Mouse (Mus musculus) MN1 (cell line): Measurements from ENCODE around the gene Castor2.
A peak's percentile ranks its signal among the peaks of the same experiment; 100 is the strongest.

Experiments
- DNase-seq: peaks from one replicate; pipeline ENCODE4 v3.0.0-alpha.2; 2016; ENCODE audit warnings: low spot score

Castor2 gene

DNA sequence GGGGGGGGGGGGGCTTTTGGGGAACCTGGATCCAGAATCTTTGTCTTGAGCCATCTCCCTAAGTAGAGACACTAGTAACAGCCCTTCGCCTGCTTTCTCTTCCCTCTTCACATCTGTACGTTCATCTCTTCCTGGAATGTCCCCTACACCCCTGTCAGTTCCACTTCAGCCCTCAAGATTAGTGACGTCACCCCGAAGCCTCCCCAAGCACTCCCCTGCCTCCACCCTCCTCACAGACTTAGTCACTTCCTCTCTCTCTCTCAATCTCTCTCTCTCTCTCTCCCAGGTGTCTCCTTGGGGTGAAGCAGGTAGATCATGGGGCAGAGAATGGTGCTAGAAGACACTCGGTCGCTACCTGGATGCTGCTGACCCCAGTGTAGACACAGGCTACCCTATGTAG is 3.2 kb downstream of the Castor2 start:
- DNase-seq: no peak

DNA sequence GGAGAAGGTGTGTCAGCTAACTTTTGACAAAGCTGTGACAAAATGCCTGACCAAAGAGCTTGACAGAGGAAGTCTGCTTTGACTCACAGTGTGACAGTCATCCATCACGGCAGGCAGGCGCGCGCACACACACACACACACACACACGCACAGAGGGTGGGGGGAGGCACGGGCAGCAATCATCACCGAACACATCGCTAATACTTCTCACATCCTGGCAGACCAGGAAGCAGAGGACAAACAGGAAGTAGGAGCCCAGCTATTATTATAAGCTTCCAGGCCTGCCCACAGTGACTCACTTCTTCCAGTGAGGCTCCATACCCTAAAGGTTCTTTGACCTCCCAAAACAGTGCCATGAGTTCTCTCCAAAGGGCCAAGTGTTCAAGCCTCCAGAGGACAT is 6.3 kb downstream of the Castor2 start:
- no peak for DNase-seq

DNA sequence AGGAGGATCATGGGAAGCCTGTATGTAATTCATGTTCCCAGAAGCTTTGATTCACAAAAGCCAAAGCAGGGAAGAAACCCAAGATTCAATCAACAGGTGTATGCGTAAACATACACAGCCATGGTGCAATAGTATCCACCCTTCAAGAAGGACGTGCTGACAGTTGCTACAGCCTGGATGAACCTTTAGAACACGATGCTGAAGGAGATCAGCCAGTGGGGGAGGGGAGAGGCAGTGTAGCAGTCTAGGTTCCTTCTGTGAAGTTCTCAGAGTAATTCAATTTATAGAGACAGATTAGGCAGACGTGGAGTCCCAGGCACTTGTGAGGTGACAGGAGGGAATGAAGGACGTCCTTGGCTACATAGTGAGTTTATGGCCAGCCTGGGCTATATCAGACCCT is 15.5 kb downstream of the Castor2 start:
- DNase-seq: no peak

DNA sequence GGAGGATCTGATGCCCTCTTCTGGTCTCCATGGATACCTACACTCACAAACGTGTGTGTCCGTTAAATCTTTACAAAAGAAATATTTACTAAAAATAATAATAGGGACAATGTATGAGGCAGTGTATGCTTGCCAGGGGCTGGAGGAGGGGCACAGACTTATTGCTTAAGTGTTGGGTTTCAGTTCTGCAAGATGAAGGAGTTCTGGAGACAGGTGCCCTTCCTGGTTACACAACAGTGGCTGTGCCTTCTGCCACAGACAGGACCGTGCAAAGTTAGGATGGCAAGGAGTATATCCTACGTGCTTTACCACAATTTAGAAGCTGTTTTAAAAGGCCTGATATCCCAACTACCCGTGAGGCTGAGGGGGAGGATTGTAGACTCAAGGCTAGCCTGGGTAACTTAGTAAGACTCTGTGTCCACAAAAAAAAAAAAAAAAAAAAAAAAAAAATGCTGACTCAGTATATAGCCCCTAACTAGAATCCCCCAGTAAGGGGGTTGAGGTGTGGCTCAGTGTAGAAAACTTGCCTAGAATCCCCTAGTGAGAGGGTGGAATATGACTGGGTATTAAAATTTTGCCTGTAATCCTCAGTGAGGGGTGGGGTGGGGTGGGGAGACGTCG is 16.2 kb downstream of the Castor2 start:
- DNase-seq: no peak

DNA sequence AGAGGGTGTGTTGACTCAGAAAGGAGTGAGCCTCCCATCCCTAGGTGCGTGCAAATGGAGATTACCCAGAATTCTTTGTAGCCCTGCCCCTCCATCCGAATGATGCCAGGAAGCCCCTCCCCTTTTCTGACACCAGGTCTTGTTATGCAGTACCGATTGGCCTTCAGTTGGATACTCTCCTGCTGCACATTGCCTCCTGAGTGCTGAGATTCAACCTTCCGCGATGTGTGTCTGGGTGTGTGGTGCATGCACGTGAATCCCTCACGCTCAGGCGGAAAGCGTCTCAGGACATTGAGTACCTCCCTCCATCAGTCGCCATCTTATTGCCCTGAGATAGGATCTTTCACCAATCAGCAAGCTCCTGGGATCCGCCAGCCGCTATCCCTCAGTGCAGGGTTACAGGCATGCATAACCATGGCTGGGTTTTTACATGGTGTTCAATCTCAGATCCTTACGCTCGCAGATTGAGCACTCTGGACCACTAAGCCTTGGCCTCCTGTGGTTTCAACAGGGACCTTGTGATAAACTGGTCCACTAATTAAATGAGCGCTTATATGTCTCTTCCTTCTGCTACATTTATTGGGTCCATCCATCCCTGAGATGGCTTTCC is 19.4 kb downstream of the Castor2 start:
- DNase-seq: peak; percentile 89

DNA sequence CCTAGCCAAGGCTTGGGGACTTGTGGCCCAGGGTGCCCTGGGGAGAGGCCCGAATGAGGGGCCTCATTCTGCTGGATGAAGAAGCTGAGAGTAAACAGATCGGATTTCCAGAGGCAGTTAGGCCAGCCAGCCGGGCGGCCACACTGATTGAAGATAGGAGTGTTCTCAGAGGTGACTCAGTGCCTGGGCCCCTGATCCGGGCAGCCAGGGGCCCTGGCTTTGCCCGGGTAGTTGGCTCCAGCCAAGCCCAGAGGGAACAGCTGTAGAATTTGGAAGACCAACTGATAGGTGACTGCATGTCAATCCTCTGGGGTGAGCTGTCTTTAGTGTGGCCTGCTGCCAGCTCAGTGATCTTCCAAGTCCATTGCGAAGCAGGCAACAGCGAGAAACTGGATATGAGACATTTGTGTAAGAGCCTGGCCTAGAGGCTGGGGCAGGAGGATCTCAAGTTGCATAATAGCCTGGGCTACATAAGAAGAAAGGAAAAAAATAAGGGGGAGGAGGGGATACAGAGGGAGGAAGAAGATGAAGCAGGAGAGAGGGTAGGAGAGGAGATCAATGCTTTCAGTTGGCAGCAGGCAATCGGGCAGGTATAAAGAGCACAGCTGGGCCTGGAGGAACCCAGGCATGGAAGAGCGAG is 20.1 kb downstream of the Castor2 start:
- DNase-seq: peak; percentile 75

DNA sequence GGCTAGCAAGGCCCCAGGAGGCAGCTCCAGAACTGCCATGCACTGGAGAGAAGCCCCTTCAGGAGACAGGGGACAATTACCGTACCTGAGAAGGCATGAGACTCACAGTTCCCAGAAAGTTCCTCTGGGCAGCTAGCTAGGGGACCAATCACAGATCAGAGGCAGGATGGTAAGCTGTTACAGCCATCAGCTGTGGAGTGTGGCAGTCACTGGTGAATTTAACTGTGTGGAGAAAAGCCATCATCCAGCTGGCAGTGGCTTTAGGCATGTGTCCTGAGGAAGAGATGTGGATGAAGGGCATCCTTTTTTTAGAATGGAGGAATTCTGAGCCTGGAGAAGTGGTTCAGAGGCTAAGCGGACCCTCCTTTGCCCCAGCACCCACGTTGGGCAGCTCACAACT is 20.6 kb downstream of the Castor2 start:
- no peak for DNase-seq

DNA sequence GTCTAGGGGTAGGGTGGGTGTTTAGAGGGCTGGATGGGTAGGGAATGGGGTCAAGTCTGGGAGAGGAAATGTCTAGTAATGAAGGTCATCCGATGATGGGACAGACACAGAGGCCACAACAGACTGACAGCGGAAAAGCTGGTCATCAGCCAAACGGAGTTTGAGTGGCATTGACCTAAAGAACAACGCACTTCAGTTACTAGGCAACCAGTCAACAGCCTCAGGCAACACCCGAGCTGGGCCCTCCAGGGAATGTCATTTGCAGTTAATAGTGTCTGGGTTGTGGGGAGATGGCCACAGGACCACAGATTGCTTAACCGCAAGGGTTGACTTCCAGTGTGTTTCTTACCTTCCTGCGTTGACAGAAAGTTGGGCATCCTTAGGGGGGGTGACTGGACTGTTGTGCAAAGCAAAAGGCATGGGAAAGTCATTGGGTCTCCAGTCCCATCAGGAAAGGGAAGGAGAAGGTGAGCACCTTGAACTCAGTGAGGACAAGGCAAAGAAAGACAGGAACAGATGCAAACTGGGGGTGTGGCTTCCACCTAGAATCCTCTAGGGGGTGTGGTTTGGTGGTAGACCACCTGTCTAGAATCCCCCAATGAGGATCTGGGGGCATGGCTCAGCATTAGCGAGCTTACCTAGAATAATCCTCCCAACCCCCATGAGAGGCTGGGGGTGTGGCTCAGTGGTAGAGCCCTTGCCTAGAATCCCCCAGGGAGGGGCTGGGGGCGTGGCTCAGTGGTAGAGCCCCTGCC is 21.8 kb downstream of the Castor2 start:
- no peak for DNase-seq

DNA sequence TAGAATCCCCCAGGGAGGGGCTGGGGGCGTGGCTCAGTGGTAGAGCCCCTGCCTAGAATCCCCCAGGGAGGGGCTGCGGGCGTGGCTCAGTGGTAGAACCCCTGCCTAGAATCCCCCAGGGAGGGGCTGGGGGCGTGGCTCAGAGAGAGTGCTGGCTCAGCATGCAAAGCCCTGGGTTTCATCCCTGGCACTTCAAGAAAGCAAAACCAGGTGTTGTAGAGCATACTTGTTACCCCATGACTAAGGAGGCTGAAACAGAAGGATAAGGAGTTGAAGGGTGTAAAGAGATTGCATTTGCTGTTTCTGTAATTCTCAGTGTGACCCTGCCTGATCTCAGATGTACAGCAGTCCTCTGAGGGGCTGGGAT is 22.4 kb downstream of the Castor2 start:
- DNase-seq: no peak

DNA sequence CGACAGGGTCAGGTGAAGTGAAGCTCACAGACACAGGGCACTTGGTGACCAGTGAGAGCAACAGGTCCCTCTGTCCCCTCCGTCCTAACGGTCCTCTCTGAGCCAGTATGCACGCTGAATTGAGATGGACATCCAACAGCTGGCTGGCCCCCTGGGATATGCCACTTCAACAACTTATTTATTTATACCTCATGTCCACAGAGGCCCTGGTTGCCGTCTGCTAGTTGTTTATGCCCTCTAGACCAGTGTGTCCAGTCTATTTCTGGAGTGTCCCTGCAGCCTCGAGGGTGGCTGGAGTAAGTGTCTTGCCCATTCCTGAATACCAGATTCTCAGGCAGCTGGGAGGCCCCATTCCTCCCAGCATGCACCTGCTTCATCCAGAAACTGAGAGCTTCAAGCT is 24.3 kb downstream of the Castor2 start:
- DNase-seq: no peak

DNA sequence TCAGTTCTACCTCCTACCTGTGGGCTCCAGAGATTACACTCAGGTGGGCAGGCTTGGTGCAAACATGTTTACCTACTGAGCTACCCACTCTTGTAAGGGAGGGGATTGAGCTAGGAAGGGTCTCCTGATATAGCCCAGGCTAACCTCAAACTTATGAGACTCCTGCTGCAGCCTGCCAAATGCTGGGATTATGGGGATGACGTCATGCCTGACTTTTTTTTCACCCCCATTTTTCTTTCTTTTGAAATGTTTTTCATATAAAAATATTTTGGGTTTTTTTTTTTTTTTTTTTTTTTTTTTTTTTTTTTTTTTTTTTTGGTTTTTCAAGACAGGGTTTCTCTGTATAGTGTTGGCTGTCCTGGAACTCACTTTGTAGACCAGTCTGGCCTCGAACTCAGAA is 26.7 kb downstream of the Castor2 start:
- no peak for DNase-seq

DNA sequence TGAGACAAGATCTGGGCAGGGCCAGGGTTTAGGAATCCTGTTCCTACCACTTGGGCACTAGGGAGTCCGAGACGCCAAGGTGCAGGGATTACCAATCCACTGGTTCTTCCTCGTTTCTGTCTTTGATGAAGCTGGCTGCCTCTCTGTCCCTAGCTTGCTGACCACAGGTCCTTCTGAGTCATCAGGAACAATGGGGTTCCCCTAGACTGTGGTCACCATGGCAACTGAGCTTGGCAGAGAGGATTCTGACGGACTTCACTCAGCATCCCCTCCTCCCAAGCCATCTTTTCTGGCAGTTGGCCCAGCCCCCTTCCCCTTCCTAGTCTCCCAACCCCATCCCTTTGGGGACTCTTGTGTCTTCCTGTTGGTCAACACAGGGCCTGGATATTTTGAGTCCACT is 32.1 kb downstream of the Castor2 start:
- DNase-seq: peak; percentile 76

DNA sequence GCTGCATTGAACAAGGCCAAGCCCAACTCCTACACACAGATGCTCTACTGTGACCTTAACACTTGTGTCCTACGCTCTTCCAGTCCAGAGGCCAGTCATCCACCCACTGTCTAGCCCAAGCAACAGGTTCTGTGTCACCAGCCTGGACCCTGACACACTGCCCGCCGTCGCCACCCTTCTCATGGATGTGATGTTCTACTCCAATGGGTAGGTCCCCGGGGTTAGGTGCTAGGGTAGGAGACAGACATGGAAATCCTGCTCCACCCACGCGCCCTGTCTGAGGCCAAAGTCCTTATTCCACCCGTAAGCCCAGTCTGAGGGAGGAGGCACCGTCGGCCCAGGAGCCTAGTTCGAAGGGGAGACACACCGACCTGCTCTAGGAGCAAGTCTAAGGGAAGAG is 36.5 kb downstream of the Castor2 start:
- DNase-seq: no peak

DNA sequence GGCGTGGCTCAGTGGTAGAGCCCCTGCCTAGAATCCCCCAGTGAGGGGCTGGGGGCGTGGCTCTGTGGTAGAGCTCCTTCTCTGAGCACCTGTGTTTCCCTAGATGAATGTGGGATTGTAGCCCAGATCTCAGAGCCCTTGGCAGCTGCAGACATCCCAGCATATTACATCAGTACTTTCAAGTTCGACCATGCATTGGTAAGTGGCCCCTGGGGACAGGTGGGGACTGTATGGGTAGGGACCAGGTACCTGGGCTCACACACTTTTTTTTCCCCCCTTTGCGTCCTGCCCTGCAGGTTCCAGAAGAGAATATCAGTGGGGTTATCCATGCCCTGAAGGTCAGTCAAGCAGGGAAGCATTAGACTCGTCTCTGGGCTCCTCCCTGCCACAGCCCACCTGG is 38.4 kb downstream of the Castor2 start:
- DNase-seq: no peak

DNA sequence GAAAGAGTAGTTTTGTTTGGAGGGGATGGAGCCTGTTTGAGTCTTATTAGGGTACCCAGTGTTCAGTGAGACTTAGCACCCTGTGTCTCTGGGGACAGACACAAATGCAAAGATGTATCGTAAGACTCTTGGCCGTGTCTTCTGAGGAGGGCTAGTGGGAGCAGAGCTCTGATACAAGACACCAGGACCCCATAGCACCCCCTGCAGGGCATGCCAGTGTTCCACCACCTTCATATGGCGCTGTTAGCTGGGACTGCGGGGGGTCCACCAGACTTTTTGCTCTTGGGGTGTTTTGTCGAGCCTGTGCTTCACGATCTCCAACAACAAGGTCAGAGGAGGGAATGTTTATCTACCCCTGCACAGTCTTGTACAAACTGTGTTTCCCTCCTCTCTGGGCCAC is 39.9 kb downstream of the Castor2 start:
- no peak for DNase-seq

DNA sequence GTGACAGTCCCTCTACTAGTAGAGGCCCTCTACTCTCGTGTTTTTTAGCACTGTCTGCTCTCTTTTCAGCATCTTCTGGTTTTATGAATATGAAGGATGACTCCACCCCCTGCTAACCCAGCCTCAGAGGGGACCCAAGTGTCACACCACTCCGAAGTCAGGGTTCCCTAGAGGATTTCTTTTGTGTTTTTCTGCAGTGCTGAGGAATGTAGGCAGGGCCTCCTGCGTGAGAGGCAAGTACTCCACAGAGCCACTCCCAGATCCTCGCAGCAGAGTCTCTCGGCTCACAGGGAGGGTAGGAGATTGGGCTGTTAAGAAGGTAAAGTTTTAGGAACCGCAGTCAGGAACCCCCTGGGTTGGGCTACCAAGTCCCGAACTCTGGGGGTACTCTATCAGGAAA is 41.7 kb downstream of the Castor2 start:
- DNase-seq: no peak

DNA sequence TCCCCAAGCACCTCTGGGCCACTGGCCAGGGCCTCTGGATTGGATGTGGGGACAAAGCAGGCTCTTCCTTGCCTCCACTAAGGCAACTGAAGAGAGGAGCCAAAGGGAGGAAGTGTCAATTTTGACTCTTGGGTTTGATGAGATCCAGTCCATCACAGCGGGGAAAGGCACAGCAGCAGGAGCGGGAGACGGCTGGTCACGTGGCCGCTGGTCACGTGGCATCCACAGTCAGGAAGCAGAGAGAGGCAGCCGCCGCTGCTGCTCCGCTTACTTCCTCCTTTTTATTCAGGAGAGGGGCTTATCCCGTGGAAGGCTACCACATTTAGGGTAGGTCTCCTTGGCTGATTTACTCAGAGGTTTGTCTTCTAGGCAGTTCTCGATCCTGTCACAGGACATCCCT is 42.9 kb downstream of the Castor2 start:
- no peak for DNase-seq

DNA sequence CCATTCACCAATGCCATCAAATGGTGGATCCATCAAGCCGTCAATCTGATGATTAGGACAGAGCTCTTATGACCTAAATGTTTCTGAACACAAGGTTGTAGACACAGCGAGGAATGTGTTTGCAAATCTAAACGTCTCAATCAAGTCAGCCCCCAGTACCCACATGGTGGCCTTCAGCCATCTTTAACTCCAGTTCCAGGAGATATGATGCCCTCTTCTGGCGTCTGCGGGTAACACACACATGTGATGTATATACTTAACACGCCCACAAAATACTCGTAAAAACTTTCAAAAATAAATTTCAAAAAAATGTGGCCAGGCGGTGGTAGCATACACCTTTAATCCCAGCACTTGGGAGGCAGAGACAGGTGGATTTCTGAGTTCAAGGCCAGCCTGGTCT is 45.5 kb downstream of the Castor2 start:
- no peak for DNase-seq

DNA sequence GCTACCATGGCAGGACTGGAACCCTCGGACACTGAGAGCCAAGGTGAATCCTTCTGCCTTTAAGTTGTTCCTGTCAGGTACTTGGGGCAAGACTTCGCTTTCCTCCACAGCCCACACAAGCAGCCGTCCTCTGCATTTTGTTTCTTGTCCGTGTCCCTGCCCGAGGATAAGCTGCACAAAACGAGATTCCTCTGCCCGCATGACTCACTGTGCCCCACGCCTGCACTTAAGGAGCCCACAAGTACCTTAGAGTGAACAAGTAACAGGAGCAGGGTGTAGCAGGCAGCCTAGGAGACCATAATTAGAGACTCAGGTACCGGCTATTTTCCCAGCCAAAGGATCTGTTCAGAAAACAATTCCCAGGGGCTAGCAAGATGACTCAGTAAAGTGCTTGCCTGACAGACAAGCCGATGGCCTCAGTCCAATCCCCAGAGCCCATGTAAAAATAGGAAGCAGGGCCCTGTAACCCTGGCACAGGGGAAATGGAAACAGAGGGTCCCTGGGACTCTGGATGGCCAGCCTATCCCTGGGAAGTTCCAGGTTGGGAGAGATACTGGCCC is 47.8 kb downstream of the Castor2 start:
- DNase-seq: peak; percentile 67

DNA sequence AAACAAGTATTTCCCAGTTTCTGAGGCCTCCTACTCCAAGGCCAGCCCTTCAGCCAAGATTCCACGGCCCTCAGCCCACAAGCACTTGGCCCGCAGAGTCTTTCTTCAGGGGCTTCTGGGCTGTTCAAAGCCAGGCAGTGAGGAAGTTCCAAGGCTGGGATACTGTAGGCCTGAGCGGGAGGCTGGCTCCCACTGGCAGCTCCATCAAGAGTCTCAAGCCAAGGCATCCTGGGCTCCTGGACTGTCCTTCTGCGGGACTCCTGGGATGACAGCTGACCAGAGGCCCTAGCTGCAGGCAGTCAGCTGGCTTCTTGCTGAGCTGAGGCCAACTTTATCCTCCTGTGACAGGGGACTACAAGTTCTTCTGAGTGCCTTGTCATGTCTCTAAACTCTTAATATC is 48.6 kb downstream of the Castor2 start:
- no peak for DNase-seq

DNA sequence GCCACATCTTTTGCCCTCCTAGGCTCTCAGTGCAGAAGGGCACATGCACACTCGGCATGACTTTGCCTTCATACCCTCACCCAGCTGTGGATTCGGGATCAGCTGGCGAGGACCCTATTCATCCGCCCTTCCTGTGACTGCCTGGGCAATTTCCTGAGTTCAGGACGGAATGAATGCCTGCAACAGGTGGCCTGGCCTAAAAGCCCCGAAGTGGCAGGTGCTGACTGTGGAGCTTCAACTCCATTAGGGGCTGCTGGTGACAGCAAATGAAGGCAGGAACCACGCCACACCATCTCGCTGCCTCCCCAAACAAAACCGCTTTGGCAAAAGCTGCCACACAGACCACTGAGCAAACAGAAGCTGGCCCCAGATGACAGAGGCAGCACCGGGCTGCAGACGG is 52.4 kb downstream of the Castor2 start:
- DNase-seq: no peak

DNA sequence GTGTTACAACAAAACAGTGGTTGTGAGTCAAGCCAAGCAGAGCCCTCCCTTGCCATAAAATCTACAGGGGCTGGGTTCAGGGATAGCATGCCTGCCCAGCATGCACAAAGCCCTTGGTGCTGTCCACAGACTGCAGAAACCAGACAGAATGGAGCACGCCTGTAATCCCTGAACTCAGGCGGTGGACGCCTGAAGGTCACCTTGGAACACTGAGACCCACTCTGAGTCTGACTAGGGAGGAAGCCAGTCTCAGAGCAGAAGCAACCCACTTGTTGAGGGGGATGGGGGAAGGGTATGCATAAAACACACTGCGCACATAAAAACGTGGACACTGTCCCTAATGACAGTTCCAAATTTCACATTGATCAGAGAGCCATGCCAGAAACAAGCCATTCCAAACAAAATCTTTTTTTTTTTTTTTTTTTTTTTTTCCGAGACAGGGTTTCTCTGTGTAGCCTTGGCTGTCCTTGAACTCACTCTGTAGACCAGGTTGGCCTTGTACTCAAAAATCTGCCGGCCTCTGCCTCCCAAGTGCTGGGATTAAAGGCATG is 56.5 kb downstream of the Castor2 start:
- DNase-seq: no peak

DNA sequence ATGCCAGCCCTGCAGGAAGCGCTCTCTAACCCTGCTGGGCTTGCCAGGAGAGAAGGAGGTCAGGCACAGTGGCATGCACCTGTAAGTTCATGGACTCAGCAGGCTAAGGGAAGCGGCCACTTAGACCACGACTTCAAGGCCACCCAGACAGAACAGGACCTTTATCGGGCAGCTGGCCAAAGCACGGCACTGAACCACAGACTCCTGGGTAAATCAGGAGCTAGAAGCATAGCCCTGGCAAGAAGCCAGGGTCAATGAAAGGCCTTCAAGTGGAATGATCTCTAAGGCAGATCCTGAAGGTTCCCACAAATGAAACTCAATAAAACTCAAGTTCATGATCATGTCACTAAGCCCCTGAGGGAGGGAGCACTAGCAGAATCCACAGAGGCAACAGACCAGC is 65.2 kb downstream of the Castor2 start:
- peak; percentile 76 for DNase-seq
